Mouse (Mus musculus): ENCODE data around the gene Spsb3. TPM values are rescaled to one million over a fixed set of nuclear protein-coding genes. Genes with fewer than 3 reads are reported as not detected.
A peak's percentile ranks its signal among the peaks of the same experiment; 100 is the strongest.

Gene Spsb3
- not detected in 2 replicates for polyA plus RNA-seq (2012; ENCODE audit: insufficient read depth, insufficient read length, low replicate concordance, missing spikeins)

DNA sequence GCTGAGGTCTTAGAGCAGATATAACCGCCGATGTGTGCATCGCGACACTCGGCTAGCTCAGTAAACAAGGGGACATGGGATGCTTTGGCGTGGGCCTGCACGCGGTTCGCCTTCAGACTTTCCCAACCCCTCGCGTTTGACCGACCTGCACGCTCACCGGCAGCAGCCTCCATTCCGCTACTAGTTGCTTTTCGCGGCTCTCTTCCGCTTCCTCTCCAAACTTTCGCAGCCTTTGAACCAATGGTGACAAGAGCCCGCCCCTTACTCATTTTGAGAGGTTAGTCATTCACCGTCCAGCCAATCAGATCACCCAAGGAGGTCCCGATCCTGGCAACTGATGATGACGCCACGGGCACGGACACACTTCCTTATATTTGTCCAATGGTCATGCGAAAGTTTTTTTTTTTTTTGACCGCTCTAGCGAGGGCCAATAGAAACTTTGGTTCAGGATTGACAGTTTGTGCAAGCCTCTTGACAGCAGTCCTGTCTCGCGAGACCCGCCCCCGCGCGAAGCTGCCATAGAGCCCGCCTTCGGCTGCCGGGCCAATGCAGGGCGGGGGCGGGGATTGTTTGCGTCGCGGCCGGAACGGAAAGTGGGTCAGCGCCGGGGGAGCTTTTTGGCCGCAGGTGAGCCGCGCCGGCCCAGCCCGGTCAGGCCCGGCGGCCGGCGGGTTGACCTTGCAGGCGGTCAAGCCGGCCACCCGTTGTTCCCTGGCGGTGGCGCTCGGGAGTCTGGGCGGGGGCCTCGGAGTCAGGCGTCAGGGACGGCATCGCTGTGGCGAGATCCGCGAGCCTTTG lies at the start of gene Spsb3, which contains the start of gene Nubp2:
Gene Spsb3, plus strand, starts transcription at position 510 of the 798 bp plus-strand sequence.
Gene Nubp2, minus strand, starts transcription at position 216 of the 798 bp plus-strand sequence.
- under 1% methylated on average over 69 of the region's 69 CpGs for WGBS

GRCm38 (mm10) chr17:24839842-24840241 lies 46.6 kb upstream of the Spsb3 start, which contains the start of gene Hagh:
Gene Hagh, plus strand, starts transcription at chr17:24840143.
- Histone ChIP-seq H3K27ac (ENCODE audit: insufficient read depth, low read depth, low read length) (no peak within 1 kb of the TSS), H3K4me3 (ENCODE audit: insufficient read depth, low read depth, low read length) (no peak within 1 kb of the TSS), H3K4me1 (ENCODE audit: control insufficient read depth, insufficient read depth, low read length) (no peaks in the 10 kb centered on the region; the same call in 1 of the 2 replicates)
- TF ChIP-seq CTCF (IDR thresholded peaks at IDR 0.05; ENCODE audit: insufficient read depth, low read depth, low read length) (no peak), POLR2A (IDR thresholded peaks at IDR 0.05; ENCODE audit: insufficient read depth, low read depth, low read length) (no peak)
- WGBS, result 71% methylated on average over 8 of the region's 8 CpGs

More for the DNA sequence above, at the start of gene Spsb3, which contains the start of gene Nubp2:
- Histone ChIP-seq H3K4me1 (ENCODE audit: control insufficient read depth, insufficient read depth, low read length) (peaks cover 19% of the 10 kb centered on the region), H3K4me3 (ENCODE audit: insufficient read depth, low read depth, low read length) (peak within 1 kb of the TSS; percentile 92), H3K27ac (ENCODE audit: insufficient read depth, low read depth, low read length) (peak within 1 kb of the TSS; percentile 41)
- TF ChIP-seq POLR2A (IDR thresholded peaks at IDR 0.05; ENCODE audit: insufficient read depth, low read depth, low read length), result peak; percentile 77
- TF ChIP-seq CTCF (IDR thresholded peaks at IDR 0.05; ENCODE audit: insufficient read depth, low read depth, low read length), result no peak

- 63% methylated on average over 5 of the region's 5 CpGs for WGBS
- TF ChIP-seq POLR2A (IDR thresholded peaks at IDR 0.05; ENCODE audit: insufficient read depth, low read depth, low read length) (no peak), CTCF (IDR thresholded peaks at IDR 0.05; ENCODE audit: insufficient read depth, low read depth, low read length) (no peak)
- H3K4me3 ChIP-seq (ENCODE audit: insufficient read depth, low read depth, low read length), result no peak overlapping the region
- no peak overlapping the region for H3K27ac ChIP-seq (ENCODE audit: insufficient read depth, low read depth, low read length)
- no peaks in the 10 kb centered on the region; the same call in 1 of the 2 replicates for H3K4me1 ChIP-seq (ENCODE audit: control insufficient read depth, insufficient read depth, low read length)
Measured at GRCm38 (mm10) chr17:24840341-24840740, 46.1 kb upstream of the Spsb3 start.

GRCm38 (mm10) chr17:24841133-24841532 lies 45.3 kb upstream of the Spsb3 start:
- no peak overlapping the region for H3K4me3 ChIP-seq (ENCODE audit: insufficient read depth, low read depth, low read length)
- WGBS, result 57% methylated on average over 4 of the region's 4 CpGs
- H3K27ac ChIP-seq (ENCODE audit: insufficient read depth, low read depth, low read length), result no peak overlapping the region
- no peaks in the 10 kb centered on the region; the same call in 1 of the 2 replicates for H3K4me1 ChIP-seq (ENCODE audit: control insufficient read depth, insufficient read depth, low read length)
- TF ChIP-seq CTCF (IDR thresholded peaks at IDR 0.05; ENCODE audit: insufficient read depth, low read depth, low read length), result no peak

DNA sequence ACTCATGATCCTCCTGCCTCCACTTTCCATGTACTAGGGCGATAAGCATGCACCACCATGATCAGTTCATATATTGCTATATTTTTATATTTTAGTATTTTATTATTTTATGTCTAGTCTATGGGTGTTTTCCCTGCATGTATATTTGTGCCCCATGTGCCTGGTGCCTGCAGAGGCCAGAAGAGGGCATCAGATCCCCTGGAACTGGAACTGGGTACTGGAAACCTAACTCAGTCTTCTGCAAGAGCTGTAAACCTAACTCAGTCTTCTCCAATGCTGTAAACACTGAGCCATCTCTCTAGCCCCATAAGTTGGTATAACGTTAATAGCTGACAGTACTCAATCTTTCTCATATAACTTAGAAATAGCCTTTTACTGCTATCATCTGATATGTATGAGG lies 43.8 kb upstream of the Spsb3 start:
- TF ChIP-seq POLR2A (IDR thresholded peaks at IDR 0.05; ENCODE audit: insufficient read depth, low read depth, low read length), result no peak
- H3K4me3 ChIP-seq (ENCODE audit: insufficient read depth, low read depth, low read length), result no peak overlapping the region
- no peak overlapping the region for H3K27ac ChIP-seq (ENCODE audit: insufficient read depth, low read depth, low read length)
- 65% methylated on average over 2 of the region's 2 CpGs for WGBS
- H3K4me1 ChIP-seq (ENCODE audit: control insufficient read depth, insufficient read depth, low read length), result no peaks in the 10 kb centered on the region; the same call in 1 of the 2 replicates

- Histone ChIP-seq H3K27ac (ENCODE audit: insufficient read depth, low read depth, low read length) (no peak overlapping the region), H3K4me1 (ENCODE audit: control insufficient read depth, insufficient read depth, low read length) (no peaks in the 10 kb centered on the region; the same call in 1 of the 2 replicates), H3K4me3 (ENCODE audit: insufficient read depth, low read depth, low read length) (no peak overlapping the region)
- TF ChIP-seq POLR2A (IDR thresholded peaks at IDR 0.05; ENCODE audit: insufficient read depth, low read depth, low read length) (no peak), CTCF (IDR thresholded peaks at IDR 0.05; ENCODE audit: insufficient read depth, low read depth, low read length) (no peak)
- 62% methylated on average over 9 of the region's 9 CpGs for WGBS
Measured at GRCm38 (mm10) chr17:24844525-24844924, 41.9 kb upstream of the Spsb3 start.

DNA sequence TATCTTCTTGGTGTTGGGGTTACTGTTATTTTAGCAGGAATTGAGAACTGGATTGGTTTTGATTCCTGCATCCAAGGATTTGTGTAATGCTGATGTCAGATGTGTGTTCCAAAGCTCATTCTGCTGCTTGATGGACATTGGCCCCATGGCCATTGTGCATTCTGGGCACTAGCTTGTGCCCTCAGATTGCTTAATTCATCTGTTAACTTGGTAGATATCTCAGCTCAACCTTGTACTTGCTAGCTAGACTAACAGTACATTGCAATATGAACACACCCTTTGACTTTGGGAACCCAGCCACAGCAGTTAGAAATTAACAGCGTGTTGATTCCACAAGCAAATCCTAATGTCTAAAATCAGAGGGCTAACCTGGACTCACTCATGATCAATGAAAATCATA lies 39.1 kb upstream of the Spsb3 start:
- H3K27ac ChIP-seq (ENCODE audit: insufficient read depth, low read depth, low read length), result no peak overlapping the region

GRCm38 (mm10) chr17:24848600-24849031 lies 37.8 kb upstream of the Spsb3 start:
- Histone ChIP-seq H3K27ac (ENCODE audit: insufficient read depth, low read depth, low read length) (no peak overlapping the region), H3K4me3 (ENCODE audit: insufficient read depth, low read depth, low read length) (no peak overlapping the region), H3K4me1 (ENCODE audit: control insufficient read depth, insufficient read depth, low read length) (peaks cover 4% of the 10 kb centered on the region)
- TF ChIP-seq CTCF (IDR thresholded peaks at IDR 0.05; ENCODE audit: insufficient read depth, low read depth, low read length) (no peak), POLR2A (IDR thresholded peaks at IDR 0.05; ENCODE audit: insufficient read depth, low read depth, low read length) (no peak)

More for the DNA sequence above, 39.1 kb upstream of the Spsb3 start:
- WGBS, result 100% methylated on average over 1 of the region's 1 CpGs
- Histone ChIP-seq H3K4me3 (ENCODE audit: insufficient read depth, low read depth, low read length) (no peak overlapping the region), H3K4me1 (ENCODE audit: control insufficient read depth, insufficient read depth, low read length) (peaks cover 4% of the 10 kb centered on the region)
- TF ChIP-seq POLR2A (IDR thresholded peaks at IDR 0.05; ENCODE audit: insufficient read depth, low read depth, low read length) (no peak), CTCF (IDR thresholded peaks at IDR 0.05; ENCODE audit: insufficient read depth, low read depth, low read length) (no peak)

GRCm38 (mm10) chr17:24849733-24850064 lies 36.7 kb upstream of the Spsb3 start:
- under 1% methylated on average over 21 of the region's 21 CpGs for WGBS
- TF ChIP-seq POLR2A (IDR thresholded peaks at IDR 0.05; ENCODE audit: insufficient read depth, low read depth, low read length), result no peak
- no peak for TF ChIP-seq CTCF (IDR thresholded peaks at IDR 0.05; ENCODE audit: insufficient read depth, low read depth, low read length)
- Histone ChIP-seq H3K4me3 (ENCODE audit: insufficient read depth, low read depth, low read length) (peak overlapping the region; percentile 65), H3K4me1 (ENCODE audit: control insufficient read depth, insufficient read depth, low read length) (peaks cover 4% of the 10 kb centered on the region), H3K27ac (ENCODE audit: insufficient read depth, low read depth, low read length) (peak overlapping the region; percentile 91)
